Mouse (Mus musculus): ENCODE measurements around the gene Stpg1.

DNA sequence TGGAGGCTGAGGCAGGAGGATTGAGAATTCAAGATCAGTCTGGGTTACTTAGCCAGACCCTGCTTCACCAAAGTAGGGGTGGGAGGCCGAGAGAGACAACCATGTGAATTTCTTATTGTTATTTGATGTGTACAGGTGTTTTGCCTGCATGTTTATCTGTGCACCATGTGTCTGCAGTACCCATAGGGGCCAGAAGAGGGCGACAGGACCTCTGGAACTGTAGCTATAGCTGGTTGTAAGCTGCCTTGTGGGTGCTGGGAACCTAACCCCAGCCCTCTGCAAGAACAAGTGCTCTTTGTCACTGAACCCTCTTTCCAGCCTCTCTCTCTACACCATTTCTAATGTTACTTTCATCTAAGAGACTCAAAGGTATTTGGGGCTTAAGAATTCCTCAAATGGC, 35.7 kb downstream of the Stpg1 start:
- TF ChIP-seq CTCF (IDR thresholded peaks at IDR 0.05; ENCODE audit: low read depth, low read length), result peak; percentile 40
- no peak for TF ChIP-seq POLR2A (IDR thresholded peaks at IDR 0.05; ENCODE audit: insufficient read depth, low read length)
- TF ChIP-seq EP300 (IDR thresholded peaks at IDR 0.05; ENCODE audit: insufficient read depth, low read depth, low read length), result no peak

Data from ES-Bruce4 (cell line).